Mouse (Mus musculus): ENCODE measurements at regions not wholly inside any gene's neighbourhood (a gene's known extent, or its start where the extent isn't known, plus 50 kb on each side); places are given as distances from the start of the nearest gene placed in this dataset.

DNA sequence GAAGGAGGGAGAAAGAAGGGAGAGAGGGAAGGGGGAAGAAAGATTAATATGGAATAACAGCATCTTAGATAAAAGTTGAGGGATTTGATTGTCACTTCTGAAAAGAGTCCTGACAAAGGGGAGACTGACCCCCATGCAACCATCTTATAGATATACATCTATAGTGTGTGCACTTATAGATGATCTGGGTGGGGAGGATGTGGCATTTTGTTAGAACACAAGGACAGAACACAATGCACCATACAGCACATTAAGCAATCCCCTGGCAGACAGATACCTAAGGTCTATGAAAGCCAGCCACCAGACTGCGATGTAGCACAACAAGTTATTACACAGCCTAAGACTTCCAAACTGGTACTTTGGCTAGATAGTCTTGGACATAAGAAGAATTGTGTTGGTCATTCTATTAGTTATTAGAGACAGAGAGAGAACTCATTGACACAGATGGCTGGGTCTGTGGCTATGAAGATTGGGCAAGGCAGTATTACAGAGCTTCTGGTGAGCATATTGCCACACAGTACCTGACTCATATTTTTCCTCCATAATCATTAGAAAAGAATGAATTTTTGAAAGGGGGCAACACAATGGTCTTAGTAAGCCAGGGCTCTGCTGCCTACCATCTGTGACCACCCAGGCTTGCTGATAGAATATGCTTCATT is 126.3 kb upstream of the Itgb1 start:
- H3K4me1 ChIP-seq: peaks cover 4% of the 10 kb centered on the region; the same call in 1 of the 2 replicates
- no peaks in the 10 kb centered on the region for H3K27me3 ChIP-seq (ENCODE audit: low read depth, poor library complexity, severe bottlenecking)
- no peak overlapping the region for H3K27ac ChIP-seq (replicated peaks)
- no peak overlapping the region for H3K4me3 ChIP-seq
- no peaks in the 10 kb centered on the region for H3K36me3 ChIP-seq
- 100% methylated on average over 1 of the region's 1 CpGs for WGBS
- no peak for DNase-seq (ENCODE audit: low spot score)
- H3K9me3 ChIP-seq (replicated peaks): no peaks in the 10 kb centered on the region

DNA sequence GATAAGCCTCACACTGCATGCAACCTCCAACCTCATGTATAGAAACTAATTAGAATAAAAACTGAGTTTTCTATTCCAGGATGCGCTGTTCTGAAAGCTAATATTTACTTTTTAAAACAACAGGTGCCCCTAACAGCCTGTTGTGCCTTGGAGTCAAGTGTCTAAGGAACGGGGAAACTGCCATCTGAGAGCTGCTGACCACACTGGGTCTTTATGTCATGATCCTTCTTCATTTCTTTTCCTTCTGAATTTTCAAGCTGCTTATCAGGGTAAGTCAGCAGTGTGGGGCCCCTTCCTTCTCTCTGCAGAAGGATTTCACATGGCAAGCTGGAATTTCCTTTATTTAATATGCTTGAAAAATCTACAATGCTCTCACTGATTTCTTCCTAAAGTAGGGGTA is 125.0 kb upstream of the Itgb1 start:
- no peaks in the 10 kb centered on the region for H3K9me3 ChIP-seq (replicated peaks)
- DNase-seq (ENCODE audit: low spot score): no peak
- no peak overlapping the region for H3K4me3 ChIP-seq
- peaks cover 4% of the 10 kb centered on the region; the same call in 1 of the 2 replicates for H3K4me1 ChIP-seq
- no peaks in the 10 kb centered on the region for H3K27me3 ChIP-seq (ENCODE audit: low read depth, poor library complexity, severe bottlenecking)
- WGBS: 76% methylated on average over 2 of the region's 2 CpGs
- no peaks in the 10 kb centered on the region for H3K36me3 ChIP-seq
- H3K27ac ChIP-seq (replicated peaks): no peak overlapping the region

GRCm38 (mm10) chr8:128561016-128561415 is 124.4 kb upstream of the Itgb1 start:
- Histone ChIP-seq H3K27ac (replicated peaks) (no peak overlapping the region), H3K4me1 (peaks cover 4% of the 10 kb centered on the region; the same call in 1 of the 2 replicates), H3K4me3 (no peak overlapping the region), H3K9me3 (replicated peaks) (no peaks in the 10 kb centered on the region), H3K27me3 (ENCODE audit: low read depth, poor library complexity, severe bottlenecking) (no peaks in the 10 kb centered on the region), H3K36me3 (no peaks in the 10 kb centered on the region)
- 96% methylated on average over 1 of the region's 1 CpGs for WGBS
- no peak for DNase-seq (ENCODE audit: low spot score)

DNA sequence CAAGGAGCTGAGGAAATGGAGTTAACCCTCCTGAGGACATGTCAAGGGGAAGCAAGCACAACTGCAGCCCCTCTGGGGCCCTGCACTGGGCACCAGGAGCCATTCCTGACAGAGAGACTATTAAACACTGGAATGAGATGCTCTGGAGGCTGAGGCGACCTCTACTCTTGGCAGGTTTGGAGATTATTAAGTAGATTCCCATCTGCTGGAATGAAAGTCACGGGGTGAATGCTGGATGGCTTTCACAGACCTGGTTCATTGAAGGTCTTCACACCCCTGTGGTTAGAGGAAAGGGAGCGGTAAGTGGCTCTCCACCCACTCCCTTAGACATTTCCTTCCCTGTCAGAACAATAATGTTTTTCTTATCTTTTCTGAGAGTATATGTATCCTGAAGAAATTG is 122.8 kb upstream of the Itgb1 start:
- H3K4me3 ChIP-seq: no peak overlapping the region
- H3K36me3 ChIP-seq: no peaks in the 10 kb centered on the region
- no peaks in the 10 kb centered on the region for H3K27me3 ChIP-seq (ENCODE audit: low read depth, poor library complexity, severe bottlenecking)
- H3K27ac ChIP-seq (replicated peaks): no peak overlapping the region
- no peak for DNase-seq (ENCODE audit: low spot score)
- 60% methylated on average over 3 of the region's 3 CpGs for WGBS
- no peaks in the 10 kb centered on the region for H3K9me3 ChIP-seq (replicated peaks)
- peaks cover 4% of the 10 kb centered on the region; the same call in 1 of the 2 replicates for H3K4me1 ChIP-seq

DNA sequence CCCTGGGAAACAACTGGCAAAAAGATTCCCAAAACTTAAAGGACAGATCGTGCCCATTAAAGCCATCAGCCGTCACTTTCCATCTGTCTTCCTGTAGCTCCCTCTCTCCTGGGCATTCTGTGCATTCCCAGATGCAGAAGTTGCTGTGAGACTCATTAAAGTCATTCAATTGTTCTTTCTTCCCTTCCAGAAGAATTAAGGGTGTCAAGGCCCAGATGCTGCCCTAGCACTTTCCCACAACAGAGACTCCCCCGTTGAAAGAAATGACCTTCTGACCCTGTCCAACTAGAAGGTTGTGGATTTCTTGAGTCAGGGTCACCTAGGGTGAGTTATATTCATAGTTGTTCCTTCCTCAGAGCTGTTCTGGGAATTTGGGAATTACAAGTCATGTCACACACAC is 121.7 kb upstream of the Itgb1 start:
- no peaks in the 10 kb centered on the region for H3K36me3 ChIP-seq
- 62% methylated on average over 3 of the region's 3 CpGs for WGBS
- no peak overlapping the region for H3K4me3 ChIP-seq
- no peak overlapping the region for H3K27ac ChIP-seq (replicated peaks)
- no peaks in the 10 kb centered on the region for H3K9me3 ChIP-seq (replicated peaks)
- no peaks in the 10 kb centered on the region for H3K27me3 ChIP-seq (ENCODE audit: low read depth, poor library complexity, severe bottlenecking)
- H3K4me1 ChIP-seq: peaks cover 4% of the 10 kb centered on the region; the same call in 1 of the 2 replicates
- no peak for DNase-seq (ENCODE audit: low spot score)

GRCm38 (mm10) chr8:128572291-128572690 is 113.2 kb upstream of the Itgb1 start:
- Histone ChIP-seq H3K27me3 (ENCODE audit: low read depth, poor library complexity, severe bottlenecking) (no peaks in the 10 kb centered on the region), H3K4me1 (no peaks in the 10 kb centered on the region), H3K27ac (replicated peaks) (no peak overlapping the region), H3K36me3 (no peaks in the 10 kb centered on the region), H3K4me3 (no peak overlapping the region), H3K9me3 (replicated peaks) (no peaks in the 10 kb centered on the region)
- no peak for DNase-seq (ENCODE audit: low spot score)

GRCm38 (mm10) chr8:128594114-128594513 is 91.3 kb upstream of the Itgb1 start:
- 82% methylated on average over 2 of the region's 2 CpGs for WGBS
- no peaks in the 10 kb centered on the region for H3K36me3 ChIP-seq
- H3K27ac ChIP-seq (replicated peaks): no peak overlapping the region
- no peak overlapping the region for H3K4me3 ChIP-seq
- no peak for DNase-seq (ENCODE audit: low spot score)
- H3K4me1 ChIP-seq: peaks cover 18% of the 10 kb centered on the region
- no peaks in the 10 kb centered on the region for H3K9me3 ChIP-seq (replicated peaks)
- H3K27me3 ChIP-seq (ENCODE audit: low read depth, poor library complexity, severe bottlenecking): no peaks in the 10 kb centered on the region

DNA sequence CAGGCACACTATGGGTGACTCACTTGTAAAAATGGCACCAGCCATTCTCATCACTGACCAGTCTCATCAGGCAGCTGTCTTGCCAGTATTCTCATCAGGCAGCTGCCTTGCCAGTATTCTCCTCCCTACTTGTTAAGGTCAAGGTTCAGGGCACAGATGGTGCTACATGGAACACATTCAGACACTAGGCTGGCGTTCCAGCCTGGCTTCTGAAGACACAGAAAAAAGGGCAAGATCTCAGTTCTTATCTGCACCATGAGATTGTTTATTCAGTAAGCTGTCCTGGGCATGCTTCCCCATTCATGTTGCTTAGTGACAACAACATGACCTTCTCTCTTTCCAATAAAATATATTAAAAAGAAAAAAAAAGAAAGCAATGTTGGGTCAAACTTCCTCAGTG is 90.7 kb upstream of the Itgb1 start:
- Histone ChIP-seq H3K36me3 (no peaks in the 10 kb centered on the region), H3K27ac (replicated peaks) (no peak overlapping the region; the same call in 1 of the 2 replicates), H3K9me3 (replicated peaks) (no peaks in the 10 kb centered on the region), H3K4me3 (no peak overlapping the region), H3K4me1 (peaks cover 18% of the 10 kb centered on the region), H3K27me3 (ENCODE audit: low read depth, poor library complexity, severe bottlenecking) (no peaks in the 10 kb centered on the region)
- 18% methylated on average over 1 of the region's 1 CpGs for WGBS
- DNase-seq (ENCODE audit: low spot score): peak; percentile 32

DNA sequence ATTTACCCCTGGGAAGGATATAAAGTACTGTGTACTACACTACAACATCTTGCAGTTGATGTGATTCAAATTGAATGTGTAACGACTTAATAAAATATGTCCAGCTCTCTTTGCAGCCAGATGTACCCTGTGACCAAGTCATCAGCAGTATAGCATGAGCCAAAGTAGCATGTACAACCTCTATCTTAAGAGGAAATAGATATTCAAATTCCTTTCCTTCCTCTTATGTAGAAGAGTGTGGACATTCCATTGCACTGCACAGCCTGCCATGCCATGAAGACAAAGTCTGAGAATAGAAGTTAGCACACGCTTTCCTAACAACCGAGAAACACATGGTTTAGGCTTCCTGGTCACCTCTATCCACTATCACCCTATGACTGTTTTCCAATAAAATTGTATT is 79.9 kb upstream of the Itgb1 start:
- no peak for DNase-seq (ENCODE audit: low spot score)
- Histone ChIP-seq H3K4me1 (no peaks in the 10 kb centered on the region), H3K27ac (replicated peaks) (no peak overlapping the region), H3K4me3 (no peak overlapping the region), H3K9me3 (replicated peaks) (no peaks in the 10 kb centered on the region), H3K36me3 (no peaks in the 10 kb centered on the region), H3K27me3 (ENCODE audit: low read depth, poor library complexity, severe bottlenecking) (no peaks in the 10 kb centered on the region)
- WGBS: 90% methylated on average over 3 of the region's 3 CpGs

DNA sequence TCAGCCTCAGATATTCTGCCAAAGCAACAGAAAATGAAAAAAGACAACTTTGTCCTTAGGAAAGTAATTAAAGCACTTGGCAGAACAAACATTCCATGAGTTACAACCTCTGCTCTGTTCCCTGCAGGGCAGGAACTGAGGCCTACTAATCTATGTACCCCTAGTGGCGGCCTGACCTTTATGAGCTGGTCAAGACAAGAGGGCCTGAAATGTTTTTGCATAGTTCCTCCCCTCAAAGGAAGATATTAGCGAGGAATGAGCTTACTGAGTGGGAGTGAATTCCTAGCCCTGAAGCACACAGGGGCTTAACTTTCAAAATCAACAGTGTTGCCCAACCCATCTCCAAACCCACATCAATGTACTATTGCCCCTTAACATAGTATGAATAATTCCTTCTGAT is 76.6 kb upstream of the Itgb1 start:
- WGBS: 55% methylated on average over 2 of the region's 2 CpGs
- no peaks in the 10 kb centered on the region for H3K36me3 ChIP-seq
- no peaks in the 10 kb centered on the region for H3K9me3 ChIP-seq (replicated peaks)
- no peak overlapping the region for H3K27ac ChIP-seq (replicated peaks)
- no peak for DNase-seq (ENCODE audit: low spot score)
- H3K27me3 ChIP-seq (ENCODE audit: low read depth, poor library complexity, severe bottlenecking): no peaks in the 10 kb centered on the region
- H3K4me1 ChIP-seq: peaks cover 4% of the 10 kb centered on the region; the same call in 1 of the 2 replicates
- no peak overlapping the region for H3K4me3 ChIP-seq

GRCm38 (mm10) chr8:128612607-128613006 is 72.8 kb upstream of the Itgb1 start:
- Histone ChIP-seq H3K27ac (replicated peaks) (no peak overlapping the region), H3K9me3 (replicated peaks) (no peaks in the 10 kb centered on the region), H3K4me3 (no peak overlapping the region), H3K27me3 (ENCODE audit: low read depth, poor library complexity, severe bottlenecking) (no peaks in the 10 kb centered on the region), H3K4me1 (peaks cover 4% of the 10 kb centered on the region; the same call in 1 of the 2 replicates), H3K36me3 (no peaks in the 10 kb centered on the region)
- no peak for DNase-seq (ENCODE audit: low spot score)
- 83% methylated on average over 5 of the region's 5 CpGs for WGBS

DNA sequence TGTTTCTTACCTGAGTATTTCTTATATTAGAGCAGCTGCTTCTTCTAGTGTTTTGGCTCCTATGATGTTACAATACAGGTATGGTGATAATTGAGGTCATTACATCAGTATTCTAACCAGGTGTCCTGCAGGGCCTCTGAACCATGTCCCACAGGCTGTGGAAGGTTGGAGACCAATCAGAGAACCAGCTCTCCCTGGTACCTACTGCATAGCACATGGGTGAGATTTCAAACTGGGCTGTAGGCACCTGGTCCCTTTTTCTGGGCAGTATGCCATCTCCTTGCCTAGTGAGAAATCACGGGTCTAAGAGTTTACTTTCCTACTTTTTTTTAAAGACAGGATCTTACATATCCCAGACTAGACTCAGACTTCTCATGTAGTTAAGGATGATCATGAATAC is 67.6 kb upstream of the Itgb1 start:
- Histone ChIP-seq H3K27ac (replicated peaks) (no peak overlapping the region), H3K36me3 (no peaks in the 10 kb centered on the region), H3K27me3 (ENCODE audit: low read depth, poor library complexity, severe bottlenecking) (no peaks in the 10 kb centered on the region), H3K4me3 (no peak overlapping the region), H3K4me1 (peaks cover 1% of the 10 kb centered on the region; the same call in 1 of the 2 replicates), H3K9me3 (replicated peaks) (no peaks in the 10 kb centered on the region)
- WGBS: 97% methylated on average over 1 of the region's 1 CpGs
- DNase-seq (ENCODE audit: low spot score): no peak

DNA sequence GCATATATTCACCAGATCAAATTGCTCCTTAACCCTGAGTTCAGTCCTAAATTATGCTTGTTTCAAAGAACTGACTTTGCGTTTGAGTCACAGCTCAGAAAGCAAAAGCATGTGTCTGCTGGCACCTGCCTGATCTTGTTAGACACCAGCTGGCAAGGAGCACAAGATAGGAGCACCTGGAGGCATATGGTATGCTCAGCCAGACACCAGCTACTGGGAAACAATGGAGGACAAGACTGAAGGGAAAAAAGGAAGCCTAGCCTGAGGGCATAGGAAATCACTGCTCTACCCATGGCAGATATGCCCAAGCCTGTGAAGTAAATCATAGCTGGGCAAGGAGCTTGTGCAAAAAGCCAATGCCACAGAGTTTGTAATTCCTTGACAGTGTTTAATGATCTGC is 66.4 kb upstream of the Itgb1 start:
- Histone ChIP-seq H3K27me3 (ENCODE audit: low read depth, poor library complexity, severe bottlenecking) (no peaks in the 10 kb centered on the region), H3K9me3 (replicated peaks) (no peaks in the 10 kb centered on the region), H3K4me3 (no peak overlapping the region), H3K4me1 (no peaks in the 10 kb centered on the region), H3K36me3 (no peaks in the 10 kb centered on the region), H3K27ac (replicated peaks) (no peak overlapping the region)
- WGBS: 71% methylated on average over 1 of the region's 1 CpGs
- DNase-seq (ENCODE audit: low spot score): no peak

Data from midbrain, embryonic 10.5 days (tissue).